Mouse (Mus musculus): Measurements from ENCODE around the gene Ly86.

DNA sequence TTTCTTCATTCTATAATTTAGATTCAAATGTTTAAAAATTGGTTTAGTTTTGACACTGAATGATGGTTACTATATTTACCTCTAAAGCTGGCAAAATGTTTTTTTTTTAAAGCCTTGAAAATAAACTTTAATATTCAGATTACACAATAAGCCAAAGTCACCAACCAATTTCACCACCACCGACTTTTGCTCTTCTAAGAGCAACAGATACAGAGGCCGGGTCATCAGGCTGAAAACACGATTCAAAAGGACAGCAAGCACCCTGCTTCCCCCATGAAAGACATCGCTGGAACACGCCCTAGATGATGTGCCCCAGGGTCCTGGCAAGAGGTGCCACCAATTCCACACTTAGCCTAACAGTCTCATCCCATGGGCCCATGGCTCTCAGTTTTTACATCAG, 113.5 kb downstream of the Ly86 start:
- TF ChIP-seq TAL1 (IDR thresholded peaks at IDR 0.05; ENCODE audit: low read length) (no peak), GATA1 (IDR thresholded peaks at IDR 0.05; ENCODE audit: low read length) (no peak)
